Mouse (Mus musculus): Measurements from ENCODE around the gene Dgat2. TPM values are rescaled to one million over a fixed set of nuclear protein-coding genes. Genes with fewer than 3 reads are reported as not detected.

The Dgat2 gene
- polyA plus RNA-seq, 1 experiment from 2014 or later: 21.4 TPM

GRCm38 (mm10) chr7:99214621-99215185 lies 32.2 kb upstream of the Dgat2 start:
- Histone ChIP-seq H3K36me3 (replicated peaks) (no peaks in the 10 kb centered on the region), H3K27ac (no peak overlapping the region), H3K9ac (no peak overlapping the region), H3K9me3 (no peaks in the 10 kb centered on the region), H3K27me3 (replicated peaks) (no peaks in the 10 kb centered on the region), H3K4me3 (no peak overlapping the region), H3K4me2 (no peak overlapping the region), H3K4me1 (no peaks in the 10 kb centered on the region)
- WGBS: 85% methylated on average over 10 of the region's 10 CpGs
- ATAC-seq (replicated peaks): no peak

- H3K27me3 ChIP-seq (replicated peaks): no peaks in the 10 kb centered on the region
- H3K36me3 ChIP-seq (replicated peaks): no peaks in the 10 kb centered on the region
- H3K9me3 ChIP-seq: no peaks in the 10 kb centered on the region
- no peak overlapping the region for H3K4me2 ChIP-seq
- no peak overlapping the region for H3K4me3 ChIP-seq
- H3K9ac ChIP-seq: no peak overlapping the region
- ATAC-seq (replicated peaks): no peak
- H3K4me1 ChIP-seq: no peaks in the 10 kb centered on the region
- no peak overlapping the region for H3K27ac ChIP-seq
- WGBS: 76% methylated on average over 2 of the region's 2 CpGs
Measured at GRCm38 (mm10) chr7:99213686-99214085, 31.2 kb upstream of the Dgat2 start.

GRCm38 (mm10) chr7:99213056-99213455 lies 30.5 kb upstream of the Dgat2 start:
- H3K27ac ChIP-seq: no peak overlapping the region
- no peaks in the 10 kb centered on the region for H3K9me3 ChIP-seq
- ATAC-seq (replicated peaks): no peak
- WGBS: 91% methylated on average over 1 of the region's 1 CpGs
- H3K27me3 ChIP-seq (replicated peaks): no peaks in the 10 kb centered on the region
- H3K9ac ChIP-seq: no peak overlapping the region
- no peaks in the 10 kb centered on the region for H3K36me3 ChIP-seq (replicated peaks)
- H3K4me3 ChIP-seq: no peak overlapping the region
- H3K4me1 ChIP-seq: no peaks in the 10 kb centered on the region
- H3K4me2 ChIP-seq: no peak overlapping the region

GRCm38 (mm10) chr7:99208704-99209103 lies 26.2 kb upstream of the Dgat2 start:
- no peak for ATAC-seq (replicated peaks)
- Histone ChIP-seq H3K36me3 (replicated peaks) (no peaks in the 10 kb centered on the region), H3K4me2 (no peak overlapping the region), H3K27me3 (replicated peaks) (no peaks in the 10 kb centered on the region), H3K4me3 (no peak overlapping the region), H3K9ac (no peak overlapping the region), H3K9me3 (no peaks in the 10 kb centered on the region), H3K27ac (no peak overlapping the region), H3K4me1 (no peaks in the 10 kb centered on the region)
- 93% methylated on average over 4 of the region's 4 CpGs for WGBS

GRCm38 (mm10) chr7:99206364-99206763 lies 23.8 kb upstream of the Dgat2 start:
- Histone ChIP-seq H3K9ac (no peak overlapping the region), H3K27ac (no peak overlapping the region), H3K4me3 (no peak overlapping the region), H3K4me2 (no peak overlapping the region), H3K36me3 (replicated peaks) (no peaks in the 10 kb centered on the region), H3K4me1 (no peaks in the 10 kb centered on the region), H3K27me3 (replicated peaks) (no peaks in the 10 kb centered on the region), H3K9me3 (no peaks in the 10 kb centered on the region)
- no peak for ATAC-seq (replicated peaks)
- 82% methylated on average over 7 of the region's 7 CpGs for WGBS

- no peak for ATAC-seq (replicated peaks)
- WGBS: 88% methylated on average over 7 of the region's 7 CpGs
- H3K9me3 ChIP-seq: no peaks in the 10 kb centered on the region
- H3K36me3 ChIP-seq (replicated peaks): no peaks in the 10 kb centered on the region
- H3K4me2 ChIP-seq: no peak overlapping the region
- H3K4me1 ChIP-seq: no peaks in the 10 kb centered on the region
- no peak overlapping the region for H3K27ac ChIP-seq
- H3K27me3 ChIP-seq (replicated peaks): no peaks in the 10 kb centered on the region
- no peak overlapping the region for H3K4me3 ChIP-seq
- H3K9ac ChIP-seq: no peak overlapping the region
Measured at GRCm38 (mm10) chr7:99202163-99202562, 19.6 kb upstream of the Dgat2 start.

- Histone ChIP-seq H3K4me1 (no peaks in the 10 kb centered on the region), H3K4me2 (no peak overlapping the region), H3K9me3 (no peaks in the 10 kb centered on the region), H3K4me3 (no peak overlapping the region), H3K36me3 (replicated peaks) (no peaks in the 10 kb centered on the region), H3K27ac (no peak overlapping the region), H3K9ac (no peak overlapping the region), H3K27me3 (replicated peaks) (no peaks in the 10 kb centered on the region)
- 56% methylated on average over 4 of the region's 4 CpGs for WGBS
- no peak for ATAC-seq (replicated peaks)
Measured at GRCm38 (mm10) chr7:99200290-99200689, 17.8 kb upstream of the Dgat2 start.

GRCm38 (mm10) chr7:99199451-99200175 lies 17.1 kb upstream of the Dgat2 start:
- no peak overlapping the region for H3K9ac ChIP-seq
- H3K4me3 ChIP-seq: no peak overlapping the region
- H3K36me3 ChIP-seq (replicated peaks): no peaks in the 10 kb centered on the region
- no peaks in the 10 kb centered on the region for H3K9me3 ChIP-seq
- ATAC-seq (replicated peaks): no peak
- WGBS: 87% methylated on average over 9 of the region's 9 CpGs
- H3K4me1 ChIP-seq: no peaks in the 10 kb centered on the region
- H3K27ac ChIP-seq: no peak overlapping the region
- H3K4me2 ChIP-seq: no peak overlapping the region
- H3K27me3 ChIP-seq (replicated peaks): no peaks in the 10 kb centered on the region

GRCm38 (mm10) chr7:99198811-99199210 lies 16.3 kb upstream of the Dgat2 start:
- Histone ChIP-seq H3K36me3 (replicated peaks) (no peaks in the 10 kb centered on the region), H3K4me3 (no peak overlapping the region), H3K4me2 (no peak overlapping the region), H3K9ac (no peak overlapping the region), H3K27ac (no peak overlapping the region), H3K27me3 (replicated peaks) (no peaks in the 10 kb centered on the region), H3K4me1 (no peaks in the 10 kb centered on the region), H3K9me3 (no peaks in the 10 kb centered on the region)
- 88% methylated on average over 2 of the region's 2 CpGs for WGBS
- no peak for ATAC-seq (replicated peaks)

GRCm38 (mm10) chr7:99194511-99194910 lies 12.0 kb upstream of the Dgat2 start:
- H3K9me3 ChIP-seq: no peaks in the 10 kb centered on the region
- no peaks in the 10 kb centered on the region for H3K27me3 ChIP-seq (replicated peaks)
- H3K36me3 ChIP-seq (replicated peaks): no peaks in the 10 kb centered on the region
- no peaks in the 10 kb centered on the region for H3K4me1 ChIP-seq
- 46% methylated on average over 2 of the region's 2 CpGs for WGBS
- H3K4me2 ChIP-seq: no peak overlapping the region
- ATAC-seq (replicated peaks): no peak
- H3K9ac ChIP-seq: no peak overlapping the region
- H3K27ac ChIP-seq: no peak overlapping the region
- no peak overlapping the region for H3K4me3 ChIP-seq

- Histone ChIP-seq H3K4me1 (no peaks in the 10 kb centered on the region), H3K36me3 (replicated peaks) (no peaks in the 10 kb centered on the region), H3K4me2 (no peak overlapping the region), H3K27me3 (replicated peaks) (no peaks in the 10 kb centered on the region), H3K27ac (no peak overlapping the region), H3K4me3 (no peak overlapping the region), H3K9me3 (no peaks in the 10 kb centered on the region), H3K9ac (no peak overlapping the region)
- 90% methylated on average over 4 of the region's 4 CpGs for WGBS
- no peak for ATAC-seq (replicated peaks)
Measured at GRCm38 (mm10) chr7:99193926-99194325, 11.4 kb upstream of the Dgat2 start.

GRCm38 (mm10) chr7:99191411-99191810 lies 8.9 kb upstream of the Dgat2 start:
- no peaks in the 10 kb centered on the region for H3K9me3 ChIP-seq
- H3K9ac ChIP-seq: no peak overlapping the region
- no peaks in the 10 kb centered on the region for H3K36me3 ChIP-seq (replicated peaks)
- no peak overlapping the region for H3K4me2 ChIP-seq
- no peak for ATAC-seq (replicated peaks)
- no peaks in the 10 kb centered on the region for H3K4me1 ChIP-seq
- H3K27me3 ChIP-seq (replicated peaks): no peaks in the 10 kb centered on the region
- no peak overlapping the region for H3K4me3 ChIP-seq
- H3K27ac ChIP-seq: no peak overlapping the region

- Histone ChIP-seq H3K4me3 (no peak overlapping the region), H3K27ac (no peak overlapping the region), H3K36me3 (replicated peaks) (no peaks in the 10 kb centered on the region), H3K4me1 (no peaks in the 10 kb centered on the region), H3K4me2 (no peak overlapping the region), H3K9me3 (no peaks in the 10 kb centered on the region), H3K27me3 (replicated peaks) (no peaks in the 10 kb centered on the region), H3K9ac (no peak overlapping the region)
- 82% methylated on average over 5 of the region's 5 CpGs for WGBS
- no peak for ATAC-seq (replicated peaks)
Measured at GRCm38 (mm10) chr7:99189885-99190284, 7.4 kb upstream of the Dgat2 start.

Measured in midbrain, embryonic 15.5 days (tissue).